Mouse (Mus musculus): Measurements from ENCODE around the gene Mfsd14b. TPM values are rescaled to one million over a fixed set of nuclear protein-coding genes. Genes with fewer than 3 reads are reported as not detected.

Gene Mfsd14b
- 13.6 and 28.2 TPM in 2 replicates for polyA plus RNA-seq (2012; rRNA removed)

GRCm38 (mm10) chr13:65112459-65113110 lies at the start of gene Mfsd14b:
Mfsd14b (minus strand) TSS chr13:65112975.

GRCm38 (mm10) chr13:65149940-65150339 lies 37.2 kb upstream of the Mfsd14b start, which contains the start of gene Olfr466:
Olfr466 (plus strand) TSS chr13:65150240.

GRCm38 (mm10) chr13:65137789-65138188 lies 25.0 kb upstream of the Mfsd14b start, which contains the start of gene Olfr465-ps1:
Olfr465-ps1 (plus strand) TSS chr13:65138089.

GRCm38 (mm10) chr13:65052660-65053059 lies 60.1 kb downstream of the Mfsd14b start, which contains the start of gene Prss47:
Prss47 (minus strand) TSS chr13:65052760.

GRCm38 (mm10) chr13:65032758-65033157 lies 80.0 kb downstream of the Mfsd14b start, which contains the start of gene Spata31d1c:
Spata31d1c (plus strand) TSS chr13:65033058.

Other genes starting within 250 kb of the Mfsd14b start
- 0.04 and 0.11 TPM in 2 replicates for gene Cntnap3, start 209.0 kb downstream of the Mfsd14b start, polyA plus RNA-seq (2012; rRNA removed)
- gene Spata31, start 195.6 kb downstream of the Mfsd14b start, polyA plus RNA-seq (2012; rRNA removed): not detected in 2 replicates
- not detected in 2 replicates for gene Spata31d1c, start 79.9 kb downstream of the Mfsd14b start, polyA plus RNA-seq (2012; rRNA removed)
- not detected in 2 replicates for gene Prss47, start 60.2 kb downstream of the Mfsd14b start, polyA plus RNA-seq (2012; rRNA removed)
- not detected in 2 replicates for gene Olfr465-ps1, start 25.1 kb upstream of the Mfsd14b start, polyA plus RNA-seq (2012; rRNA removed)
- not detected in 2 replicates for gene Olfr466, start 37.3 kb upstream of the Mfsd14b start, polyA plus RNA-seq (2012; rRNA removed)
- 0.01 and 0.06 TPM in 2 replicates for gene Nlrp4f, start 93.0 kb upstream of the Mfsd14b start, polyA plus RNA-seq (2012; rRNA removed)
- gene Gm10775, start 146.6 kb upstream of the Mfsd14b start, polyA plus RNA-seq (2012; rRNA removed): 0.06 TPM in 1 of 2 replicates, not detected in the other
- 40.2 and 46.2 TPM in 2 replicates for gene Zfp369, start 165.8 kb upstream of the Mfsd14b start, polyA plus RNA-seq (2012; rRNA removed)

Measured in central nervous system, embryonic 11.5 days (tissue).